Mouse (Mus musculus): ENCODE data around the gene Crygf. TPM values are rescaled to one million over a fixed set of nuclear protein-coding genes. Genes with fewer than 3 reads are reported as not detected.

Gene Crygf
- polyA plus RNA-seq (2017; shearing (Covaris generic)), result not detected

GRCm38 (mm10) chr1:65926294-65926693 lies at the start of gene Crygf:
Crygf (plus strand) TSS chr1:65926520.

Other genes starting within 250 kb of the Crygf start
- 0.72 TPM for gene Map2, start 248.8 kb downstream of the Crygf start, polyA plus RNA-seq (2017; shearing (Covaris generic))

All from naive thymus-derived CD4-positive, alpha-beta T cell, adult 5 months (primary cell).